Mouse (Mus musculus): ENCODE data around the gene Sparc.

GRCm38 (mm10) chr11:55446579-55446978 is 23.6 kb upstream of the Sparc start:
- TF ChIP-seq POLR2A (IDR thresholded peaks at IDR 0.05; ENCODE audit: borderline replicate concordance, low read depth, low read length) (no peak), CTCF (IDR thresholded peaks at IDR 0.05; ENCODE audit: low read depth, low read length) (peak; percentile 30; the same call in 1 of the 2 replicates)

Measured in bone marrow macrophage, adult 2 months (primary cell).